Mouse (Mus musculus) liver, embryonic 14.5 days (tissue): ENCODE data around the gene Pum1.

Experiments
- CTCF ChIP-seq: IDR thresholded peaks from 2 replicates; pipeline ENCODE4 v1.5.1; 2016; ENCODE audit warnings: antibody characterized with exemption, low read depth, control low read depth
- EP300 ChIP-seq: IDR thresholded peaks from 2 replicates; pipeline ENCODE4 v1.6.1; 2016; ENCODE audit warnings: antibody characterized with exemption, low read depth

DNA sequence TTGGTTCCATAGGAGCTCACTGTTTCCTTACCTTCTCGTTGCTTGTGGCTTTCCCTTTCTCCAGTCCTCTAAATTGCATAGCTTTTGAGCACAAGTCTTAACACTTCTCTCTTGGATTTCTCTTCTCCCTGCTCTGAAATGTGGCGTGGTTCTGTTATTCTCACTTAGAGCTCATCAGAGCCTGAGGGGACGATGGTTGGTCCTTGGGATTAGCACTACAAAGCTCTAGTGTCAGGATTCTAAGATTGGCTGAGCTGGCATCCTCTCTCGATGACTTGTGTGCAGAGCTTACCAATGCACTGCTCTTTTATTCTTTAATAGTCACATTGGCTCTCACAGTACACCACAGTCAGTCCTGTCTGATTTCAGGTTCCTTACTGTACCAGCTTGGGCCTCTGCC lies 80.9 kb downstream of the Pum1 start:
- TF ChIP-seq CTCF (no peak), EP300 (no peak)
